Mouse (Mus musculus): Measurements from ENCODE around the gene Tmppe.

Gene Tmppe

GRCm38 (mm10) chr9:114394677-114395076, 6.2 kb upstream of the Tmppe start:
- DNase-seq (ENCODE audit: low spot score) = no peak

DNA sequence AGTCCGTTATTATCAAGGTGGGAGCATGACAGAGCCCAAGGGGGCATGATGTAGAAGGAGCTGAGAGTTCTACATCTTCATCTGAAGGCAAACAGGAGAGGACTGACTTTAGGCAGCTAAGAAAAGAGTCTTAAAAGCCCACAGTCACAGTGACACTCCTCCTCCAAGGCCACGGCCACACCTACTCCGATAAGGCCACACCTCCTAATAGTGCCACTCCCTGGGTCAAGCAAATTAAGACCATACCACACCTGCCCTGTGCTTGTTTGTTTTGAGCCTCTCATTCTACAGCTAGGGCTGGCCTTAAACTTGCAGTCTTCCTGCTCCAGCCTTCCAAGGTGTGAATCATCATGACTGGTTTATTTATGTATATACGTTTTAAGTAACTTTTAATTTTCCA, 5.6 kb upstream of the Tmppe start:
- no peak for DNase-seq (ENCODE audit: low spot score)

DNA sequence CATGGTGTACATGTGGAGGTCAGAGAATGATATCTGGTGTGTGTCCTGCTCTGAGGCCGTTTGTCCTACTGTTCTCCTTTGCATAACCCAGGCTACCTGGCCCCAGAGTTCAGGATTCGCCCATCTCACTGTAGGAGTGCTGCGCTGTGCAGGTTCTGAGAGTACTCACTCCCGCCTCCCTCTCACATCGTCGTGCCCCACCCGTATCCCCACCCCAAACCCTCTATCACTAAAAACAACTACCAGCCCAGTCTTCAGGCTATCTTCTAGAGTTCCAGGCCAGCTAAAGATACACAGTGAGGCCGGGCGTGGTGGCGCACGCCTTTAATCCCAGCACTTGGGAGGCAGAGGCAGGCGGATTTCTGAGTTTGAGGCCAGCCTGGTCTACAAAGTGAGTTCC, 1.2 kb upstream of the Tmppe start:
- DNase-seq (ENCODE audit: low spot score) = no peak

- DNase-seq (ENCODE audit: low spot score) = no peak
Observed at GRCm38 (mm10) chr9:114400588-114400948, 337 bp upstream of the Tmppe start.

DNA sequence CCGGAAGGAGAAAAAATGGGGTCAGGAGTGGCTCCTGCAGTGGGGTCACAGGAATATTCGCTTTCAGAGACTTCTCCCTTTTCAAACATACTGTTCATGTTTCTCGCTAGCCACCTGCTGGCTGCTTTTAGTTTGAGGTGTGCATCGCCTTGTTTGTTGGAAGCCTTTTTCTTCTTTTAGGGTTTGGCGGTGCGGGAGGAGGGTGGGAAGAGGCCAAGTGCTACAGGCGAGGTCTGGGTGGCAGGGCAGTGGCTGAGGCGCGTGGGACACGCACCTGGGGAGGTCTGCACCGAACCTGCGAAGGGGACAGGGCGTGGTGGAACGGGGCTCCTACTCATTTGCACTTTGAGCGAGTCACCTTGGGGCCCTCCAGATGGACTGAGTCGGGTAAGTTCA, 778 bp downstream of the Tmppe start:
- peak; percentile 68 for DNase-seq (ENCODE audit: low spot score)

DNA sequence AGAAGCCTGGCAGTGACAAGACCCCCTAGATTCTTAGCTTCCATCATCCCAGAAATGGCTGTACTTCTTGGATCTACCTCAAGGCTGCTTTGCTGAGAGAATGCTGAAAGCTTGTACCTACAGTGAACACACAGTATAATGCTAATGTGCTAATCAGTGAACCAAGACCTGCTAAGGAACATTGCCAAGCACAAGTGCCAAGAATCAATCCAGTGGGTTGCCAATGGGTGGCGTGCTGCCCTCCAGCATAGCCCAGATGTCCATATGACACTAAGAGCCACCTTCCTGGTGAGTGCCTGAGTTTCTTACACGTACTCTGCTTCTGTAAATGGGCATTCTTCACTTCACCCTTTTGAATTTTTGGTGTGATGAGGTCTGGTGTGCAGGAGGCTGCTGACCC, 6.8 kb downstream of the Tmppe start:
- DNase-seq (ENCODE audit: low spot score) = no peak

- DNase-seq (ENCODE audit: low spot score) = no peak
Observed at GRCm38 (mm10) chr9:114410313-114410862, 9.5 kb downstream of the Tmppe start.

GRCm38 (mm10) chr9:114411295-114411694, 10.4 kb downstream of the Tmppe start:
- DNase-seq (ENCODE audit: low spot score) = no peak

DNA sequence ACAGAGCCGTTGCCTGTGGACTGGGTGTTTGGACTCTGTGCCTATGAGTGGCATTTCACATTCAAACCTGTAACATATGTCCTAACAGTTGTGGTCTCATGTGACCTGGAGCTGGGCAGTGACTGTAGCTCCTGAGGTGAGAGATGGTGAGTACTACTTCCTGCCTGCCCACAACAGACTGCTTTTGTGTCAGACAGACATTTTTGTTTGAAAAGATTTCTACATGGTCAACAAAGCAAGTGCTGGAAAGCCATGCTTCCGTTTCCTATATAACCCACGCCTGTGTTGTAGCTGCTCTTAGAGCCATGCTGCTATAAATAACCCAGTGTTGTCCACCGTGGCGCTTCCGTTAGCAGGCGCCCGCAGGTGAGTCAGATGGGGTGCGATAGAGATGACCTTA, 11.5 kb downstream of the Tmppe start:
- no peak for DNase-seq (ENCODE audit: low spot score)

DNA sequence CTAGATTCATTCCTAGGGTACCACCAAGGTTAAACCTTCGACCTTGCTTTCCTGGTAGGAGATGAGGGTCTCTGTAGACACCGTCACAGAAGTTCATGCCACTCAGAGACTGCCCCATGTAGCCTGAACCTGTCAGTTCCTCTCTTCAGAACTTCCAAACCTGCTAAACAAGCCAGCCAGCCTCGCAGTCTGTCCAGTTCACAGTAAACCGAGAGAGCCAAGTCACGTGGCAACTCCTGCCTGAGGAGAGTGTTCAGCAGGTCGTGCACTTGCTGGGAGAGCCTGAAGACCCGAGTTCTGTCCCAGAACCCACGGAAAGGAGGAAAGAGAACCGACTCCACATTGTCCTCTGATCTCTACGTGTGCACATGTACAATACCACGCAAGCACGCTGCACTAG, 13.0 kb downstream of the Tmppe start:
- DNase-seq (ENCODE audit: low spot score) = no peak

DNA sequence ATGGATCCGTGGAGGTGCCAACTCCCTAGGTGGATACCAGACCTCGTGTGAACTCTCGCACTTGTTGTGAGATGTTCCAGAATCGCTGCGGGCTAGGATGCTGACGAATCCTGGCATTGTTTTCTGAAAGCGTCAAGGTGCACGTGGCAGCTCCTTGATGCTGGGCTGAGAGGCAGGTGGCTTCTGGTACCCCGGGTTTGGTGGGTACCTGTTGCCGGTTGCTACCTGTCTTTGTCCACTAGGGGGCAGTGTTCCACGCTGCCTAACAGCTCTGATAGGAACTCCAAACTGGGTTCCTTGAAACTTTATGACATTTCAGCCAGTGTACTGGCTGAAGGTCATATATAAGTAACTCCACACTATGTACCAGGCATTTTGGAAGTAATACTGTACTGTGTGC, 14.8 kb downstream of the Tmppe start:
- peak; percentile 89 for DNase-seq (ENCODE audit: low spot score)

DNA sequence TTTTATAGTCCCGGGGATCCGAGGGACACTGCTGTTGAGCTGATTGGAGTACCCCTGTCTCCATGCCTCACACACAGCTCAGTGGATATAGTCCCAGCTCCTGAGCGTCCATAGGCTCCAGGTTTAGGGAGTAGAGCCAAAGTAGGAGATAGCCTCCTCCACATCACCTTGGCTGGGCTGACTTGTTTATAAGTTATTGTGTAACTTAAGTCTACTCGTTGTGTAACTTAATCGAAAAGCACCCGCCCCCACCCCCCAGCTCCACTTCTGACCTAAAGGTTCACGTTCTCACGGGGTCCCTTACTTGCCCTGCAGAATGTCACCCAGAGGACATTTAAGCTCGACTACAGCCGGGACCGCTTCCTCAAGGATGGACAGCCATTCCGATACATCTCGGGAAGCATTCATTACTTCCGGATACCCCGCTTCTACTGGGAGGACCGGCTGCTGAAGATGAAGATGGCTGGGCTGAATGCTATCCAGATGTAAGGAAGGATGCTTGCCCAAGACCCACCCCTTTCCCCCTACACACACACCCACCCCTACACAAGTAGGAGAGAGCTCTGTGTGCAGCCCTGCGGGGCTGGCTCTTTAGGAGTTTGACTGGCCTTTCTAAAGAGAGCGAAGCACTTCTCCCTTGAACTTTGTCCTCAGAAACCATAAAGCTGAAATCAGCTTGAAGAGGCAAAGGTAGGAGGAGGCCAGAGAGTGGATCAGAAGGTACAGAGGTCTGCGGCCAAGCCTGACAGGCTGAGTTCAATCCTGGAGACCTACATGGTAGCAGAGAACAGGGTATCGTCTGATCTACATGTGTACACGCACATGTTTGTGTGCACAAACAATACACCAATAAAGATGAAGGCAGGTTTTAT, 16.0 kb downstream of the Tmppe start:
- no peak for DNase-seq (ENCODE audit: low spot score)

DNA sequence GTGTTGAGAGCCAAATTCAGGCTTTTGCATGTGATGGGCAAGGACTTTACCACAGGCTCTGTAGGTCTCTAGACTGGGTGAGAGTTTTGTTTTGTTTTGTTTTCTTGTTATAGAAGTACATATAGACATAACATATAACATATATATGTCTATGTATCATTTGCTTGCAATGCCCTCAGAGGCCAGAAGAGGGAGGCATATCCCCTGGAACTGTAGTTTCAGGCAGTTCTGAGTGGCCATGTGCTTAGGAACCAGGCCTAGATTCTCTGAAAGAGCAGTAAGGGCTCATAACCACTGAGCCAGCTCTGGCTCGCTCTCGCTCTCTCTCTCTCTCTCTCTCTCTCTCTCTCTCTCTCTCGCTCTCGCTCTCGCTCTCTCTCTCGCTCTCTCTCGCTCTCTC, 17.3 kb downstream of the Tmppe start:
- DNase-seq (ENCODE audit: low spot score) = peak; percentile 81

DNA sequence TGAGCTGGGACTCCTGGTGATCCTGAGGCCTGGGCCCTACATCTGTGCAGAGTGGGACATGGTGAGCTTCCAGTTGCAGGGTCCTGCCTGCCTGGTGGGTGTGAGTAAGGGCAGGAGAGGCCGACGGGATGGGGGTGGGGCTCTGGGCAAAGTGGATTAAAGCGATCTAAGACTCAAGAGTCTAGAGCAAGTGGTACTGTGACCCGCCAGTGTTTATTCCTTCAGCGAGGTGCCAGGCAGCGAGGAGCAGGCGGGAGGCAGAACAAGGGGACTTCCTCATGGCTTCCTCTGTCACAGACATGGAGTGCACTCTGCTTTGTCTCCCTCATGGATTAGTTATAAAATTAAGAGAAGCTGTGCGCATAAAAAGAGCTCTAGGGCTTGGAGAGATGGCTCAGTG, 19.5 kb downstream of the Tmppe start:
- no peak for DNase-seq (ENCODE audit: low spot score)

GRCm38 (mm10) chr9:114421045-114421444, 20.1 kb downstream of the Tmppe start:
- DNase-seq (ENCODE audit: low spot score) = no peak

- no peak for DNase-seq (ENCODE audit: low spot score)
Observed at GRCm38 (mm10) chr9:114421797-114422196, 20.9 kb downstream of the Tmppe start.

- no peak for DNase-seq (ENCODE audit: low spot score)
Observed at GRCm38 (mm10) chr9:114425576-114425975, 24.7 kb downstream of the Tmppe start.

DNA sequence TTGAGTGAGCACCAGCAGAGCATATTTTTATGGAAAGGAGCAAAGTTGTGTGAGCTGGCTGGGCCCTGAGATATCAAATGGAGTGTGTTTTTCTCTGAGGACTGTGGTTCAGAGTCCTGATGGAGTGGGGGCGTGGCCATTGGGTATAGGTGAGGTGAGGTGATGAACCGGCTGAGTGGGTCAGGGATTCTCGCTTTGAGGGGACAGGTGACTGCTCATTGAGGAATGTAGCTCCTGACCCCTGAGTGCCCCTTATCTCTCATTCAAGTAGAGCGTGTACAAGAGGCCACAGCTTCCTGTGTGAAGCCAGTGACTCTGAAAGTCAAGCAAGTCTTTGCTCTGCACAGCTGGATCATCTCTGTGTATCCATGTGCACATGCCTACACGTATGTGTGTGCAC, 25.3 kb downstream of the Tmppe start:
- DNase-seq (ENCODE audit: low spot score) = no peak

- DNase-seq (ENCODE audit: low spot score) = no peak
Observed at GRCm38 (mm10) chr9:114427425-114427824, 26.5 kb downstream of the Tmppe start.

- DNase-seq (ENCODE audit: low spot score) = no peak
Observed at GRCm38 (mm10) chr9:114428103-114428834, 27.4 kb downstream of the Tmppe start.

DNA sequence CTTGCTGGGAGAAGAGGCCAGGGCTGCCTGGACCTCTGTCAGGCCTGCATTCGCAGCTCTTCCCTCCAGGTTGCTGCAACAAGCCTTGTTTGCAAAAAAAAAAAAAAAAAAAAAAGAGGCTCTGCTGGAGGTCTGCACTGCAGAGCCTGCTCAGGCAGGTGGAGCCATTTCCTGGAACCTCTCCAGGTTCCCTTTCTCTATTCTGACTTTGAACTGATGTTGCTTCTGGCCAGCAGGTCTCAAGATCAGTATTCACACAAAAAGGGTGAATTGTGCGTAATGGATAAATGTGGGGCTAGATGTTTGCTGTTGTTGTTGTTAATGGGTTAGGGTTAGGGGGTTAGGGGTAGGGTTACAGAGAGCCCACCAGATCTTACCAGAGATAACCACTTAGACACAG, 34.8 kb downstream of the Tmppe start:
- DNase-seq (ENCODE audit: low spot score) = no peak

GRCm38 (mm10) chr9:114440548-114440947, 39.6 kb downstream of the Tmppe start:
- no peak for DNase-seq (ENCODE audit: low spot score)

GRCm38 (mm10) chr9:114442225-114442624, 41.3 kb downstream of the Tmppe start:
- no peak for DNase-seq (ENCODE audit: low spot score)

Measured in embryo, embryonic 10 days (tissue).